Mouse (Mus musculus): ENCODE measurements at regions not wholly inside any gene's neighbourhood (a gene's known extent, or its start where the extent isn't known, plus 50 kb on each side); places are given as distances from the start of the nearest gene placed in this dataset.

DNA sequence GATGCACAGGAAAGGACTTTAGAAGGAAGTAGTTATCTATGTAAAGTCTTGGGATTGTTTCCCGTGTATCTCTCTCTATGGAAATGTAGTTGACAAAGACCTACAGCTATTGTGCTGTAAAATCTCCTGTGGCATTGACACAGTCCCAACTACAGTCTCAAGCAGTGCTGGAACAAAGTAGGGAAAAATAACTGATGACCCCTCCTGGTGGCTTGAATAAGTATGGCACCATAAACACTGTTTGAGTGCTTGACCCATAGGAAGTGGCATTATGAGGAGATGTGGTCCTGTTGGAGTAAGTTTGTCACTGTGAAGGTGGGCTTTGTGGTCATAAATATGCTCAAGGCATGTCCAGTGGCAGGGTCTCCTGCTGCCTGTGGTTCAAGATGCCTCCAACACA, 928.4 kb upstream of the Mms22l start:
- ATAC-seq, result no peak
- in situ Hi-C loops (cut with MboI; ENCODE audit: low pct_unique_long_range_greater_than_20kb), result no loop called here
- ChIA-PET POLR2A (no interaction called here), CTCF (no interaction called here)
- no peak for DNase-seq (ENCODE audit: low read depth, low spot score)
- TF ChIP-seq CTCF (IDR thresholded peaks at IDR 0.05), result no peak
- H3K27me3 ChIP-seq, result no peaks in the 10 kb centered on the region

GRCm38 (mm10) chr4:23573013-23573412, 923.2 kb upstream of the Mms22l start:
- TF ChIP-seq CTCF (IDR thresholded peaks at IDR 0.05), result no peak
- no peak for DNase-seq (ENCODE audit: low read depth, low spot score)
- ChIA-PET CTCF (no interaction called here), POLR2A (no interaction called here)
- no peaks in the 10 kb centered on the region for H3K27me3 ChIP-seq
- in situ Hi-C loops (cut with MboI; ENCODE audit: low pct_unique_long_range_greater_than_20kb), result no loop called here
- no peak for ATAC-seq

GRCm38 (mm10) chr4:23587412-23587811, 908.8 kb upstream of the Mms22l start:
- H3K27me3 ChIP-seq, result no peaks in the 10 kb centered on the region
- ChIA-PET POLR2A (no interaction called here), CTCF (no interaction called here)
- no peak for TF ChIP-seq CTCF (IDR thresholded peaks at IDR 0.05)
- DNase-seq (ENCODE audit: low read depth, low spot score) (no peak), ATAC-seq (no peak)
- in situ Hi-C loops (cut with MboI; ENCODE audit: low pct_unique_long_range_greater_than_20kb), result no loop called here

GRCm38 (mm10) chr4:23590883-23591282, 905.4 kb upstream of the Mms22l start:
- no peak for DNase-seq (ENCODE audit: low read depth, low spot score)
- no peak for TF ChIP-seq CTCF (IDR thresholded peaks at IDR 0.05)
- in situ Hi-C loops (cut with MboI; ENCODE audit: low pct_unique_long_range_greater_than_20kb), result no loop called here
- ATAC-seq, result no peak
- no peaks in the 10 kb centered on the region for H3K27me3 ChIP-seq
- CTCF ChIA-PET, result no interaction called here
- POLR2A ChIA-PET, result no interaction called here

DNA sequence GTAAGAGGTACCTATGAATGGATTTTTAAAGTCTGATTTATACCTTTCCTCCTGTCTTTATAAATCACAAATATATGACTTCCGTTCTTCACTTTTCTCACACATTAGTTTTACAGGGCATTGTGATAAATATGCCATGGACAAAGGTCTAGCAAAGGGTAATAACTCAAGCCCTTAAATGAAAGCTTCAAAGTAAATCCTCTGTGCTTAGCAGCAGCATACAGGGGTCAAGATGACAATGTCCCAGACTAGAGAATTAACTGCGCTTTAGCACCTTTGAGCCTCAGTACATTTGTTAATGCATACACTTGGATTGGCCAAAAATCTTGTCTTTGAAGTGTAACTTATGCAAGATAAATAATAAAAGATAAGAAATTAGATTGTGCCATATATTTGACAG, 904.7 kb upstream of the Mms22l start:
- no peaks in the 10 kb centered on the region for H3K27me3 ChIP-seq
- POLR2A ChIA-PET, result no interaction called here
- in situ Hi-C loops (cut with MboI; ENCODE audit: low pct_unique_long_range_greater_than_20kb), result no loop called here
- no peak for TF ChIP-seq CTCF (IDR thresholded peaks at IDR 0.05)
- ATAC-seq, result no peak
- no peak for DNase-seq (ENCODE audit: low read depth, low spot score)
- CTCF ChIA-PET, result no interaction called here

DNA sequence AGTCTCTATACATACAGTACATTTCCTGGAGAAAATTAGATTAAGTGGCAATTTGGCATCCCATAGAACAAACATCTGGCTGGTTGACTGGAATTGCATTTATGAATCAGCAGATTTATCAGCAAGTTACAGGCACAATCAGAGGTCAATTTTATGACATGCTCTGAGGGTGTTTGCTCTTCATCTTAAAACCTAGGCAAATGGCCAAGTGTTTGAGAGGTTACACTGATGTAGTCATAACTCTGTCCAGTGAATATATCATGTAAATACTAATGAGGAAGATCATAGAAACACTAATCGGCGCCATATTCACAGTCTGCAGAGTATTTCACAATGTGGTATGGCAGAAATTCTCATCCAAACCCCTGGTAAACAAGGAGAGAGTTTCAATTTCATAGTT, 896.2 kb upstream of the Mms22l start:
- no peak for TF ChIP-seq CTCF (IDR thresholded peaks at IDR 0.05)
- DNase-seq (ENCODE audit: low read depth, low spot score) (no peak), ATAC-seq (no peak)
- in situ Hi-C loops (cut with MboI; ENCODE audit: low pct_unique_long_range_greater_than_20kb), result no loop called here
- ChIA-PET CTCF (no interaction called here), POLR2A (no interaction called here)
- peaks cover 5% of the 10 kb centered on the region for H3K27me3 ChIP-seq

- ATAC-seq (no peak), DNase-seq (ENCODE audit: low read depth, low spot score) (no peak)
- TF ChIP-seq CTCF (IDR thresholded peaks at IDR 0.05), result no peak
- CTCF ChIA-PET, result no interaction called here
- in situ Hi-C loops (cut with MboI; ENCODE audit: low pct_unique_long_range_greater_than_20kb), result no loop called here
- POLR2A ChIA-PET, result interaction anchor here (0.7 kb wide), 1 partner anchor 482 kb away, joined by 3 read pairs; no protein-coding TSS in a partner anchor
- peaks cover 5% of the 10 kb centered on the region for H3K27me3 ChIP-seq
Observed at GRCm38 (mm10) chr4:23601426-23602293, 894.6 kb upstream of the Mms22l start.

- in situ Hi-C loops (cut with MboI; ENCODE audit: low pct_unique_long_range_greater_than_20kb), result no loop called here
- ChIA-PET POLR2A (no interaction called here), CTCF (no interaction called here)
- DNase-seq (ENCODE audit: low read depth, low spot score), result no peak
- peaks cover 5% of the 10 kb centered on the region for H3K27me3 ChIP-seq
- no peak for TF ChIP-seq CTCF (IDR thresholded peaks at IDR 0.05)
- no peak for ATAC-seq
Observed at GRCm38 (mm10) chr4:23602294-23602932, 893.8 kb upstream of the Mms22l start.

DNA sequence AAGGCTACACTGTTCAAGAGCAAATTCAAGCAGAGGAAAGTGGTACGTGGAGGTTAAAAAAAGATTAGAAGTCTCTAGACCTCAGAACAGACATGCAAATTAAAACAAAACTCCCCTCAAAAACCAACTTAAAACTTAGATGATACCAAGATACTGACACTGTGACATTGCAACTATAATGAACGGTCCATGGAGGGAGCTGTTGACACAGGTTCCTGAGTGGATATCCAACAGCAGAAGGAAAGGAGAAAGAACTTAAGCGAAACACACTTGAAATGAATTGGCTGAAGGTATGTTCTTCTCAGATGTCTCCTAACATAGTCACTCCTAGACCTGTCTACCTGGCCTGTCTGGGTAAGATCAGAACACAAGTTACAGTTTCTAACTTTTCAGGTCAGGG, 888.9 kb upstream of the Mms22l start:
- TF ChIP-seq CTCF (IDR thresholded peaks at IDR 0.05), result no peak
- ATAC-seq, result no peak
- peaks cover 5% of the 10 kb centered on the region for H3K27me3 ChIP-seq
- POLR2A ChIA-PET, result no interaction called here
- CTCF ChIA-PET, result no interaction called here
- in situ Hi-C loops (cut with MboI; ENCODE audit: low pct_unique_long_range_greater_than_20kb), result no loop called here
- no peak for DNase-seq (ENCODE audit: low read depth, low spot score)

- TF ChIP-seq CTCF (IDR thresholded peaks at IDR 0.05), result no peak
- CTCF ChIA-PET, result no interaction called here
- no peaks in the 10 kb centered on the region for H3K27me3 ChIP-seq
- DNase-seq (ENCODE audit: low read depth, low spot score), result no peak
- in situ Hi-C loops (cut with MboI; ENCODE audit: low pct_unique_long_range_greater_than_20kb), result no loop called here
- POLR2A ChIA-PET, result no interaction called here
- no peak for ATAC-seq
Observed at GRCm38 (mm10) chr4:23621208-23621607, 875.0 kb upstream of the Mms22l start.

DNA sequence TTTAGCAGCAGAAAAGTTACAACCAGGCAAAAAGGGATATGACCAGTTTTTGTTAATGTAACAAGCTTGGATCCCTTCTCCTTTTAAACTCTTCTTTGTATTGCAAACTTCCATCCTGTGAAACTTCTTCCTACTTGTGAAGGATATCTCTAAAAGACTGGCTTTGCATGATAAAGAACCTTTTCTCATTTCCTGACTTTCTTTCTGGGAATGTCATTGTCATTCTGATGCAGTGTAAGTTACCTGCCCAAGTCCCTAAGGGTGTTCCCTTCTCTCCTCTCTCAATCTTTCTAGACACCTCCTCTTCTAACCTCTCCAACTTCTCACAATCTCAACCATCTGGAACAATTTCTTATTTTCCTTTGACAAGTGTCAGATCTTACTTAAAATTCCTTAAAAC, 874.0 kb upstream of the Mms22l start:
- ATAC-seq, result no peak
- in situ Hi-C loops (cut with MboI; ENCODE audit: low pct_unique_long_range_greater_than_20kb), result no loop called here
- TF ChIP-seq CTCF (IDR thresholded peaks at IDR 0.05), result no peak
- no peaks in the 10 kb centered on the region for H3K27me3 ChIP-seq
- DNase-seq (ENCODE audit: low read depth, low spot score), result no peak
- ChIA-PET POLR2A (no interaction called here), CTCF (no interaction called here)
